Mouse (Mus musculus) MEL (cell line): ENCODE measurements around the gene Ap3m1. TPM values are rescaled to one million over a fixed set of nuclear protein-coding genes. Genes with fewer than 3 reads are reported as not detected.

Experiments
- DNase-seq: peaks from one replicate; pipeline ENCODE4 v3.0.0; 2011; ENCODE audit warnings: low read depth, low spot score
- H3K27ac ChIP-seq: 2 replicates; pipeline ENCODE4 v1.5.1; 2012; ENCODE audit warnings: low read depth, mild to moderate bottlenecking, control low read depth, low read length, moderate library complexity; ENCODE audit not compliant: control insufficient read depth
- H3K27me3 ChIP-seq, 2 experiments: fragments of 150-350 bp in 1 of 2; sonication (generic) in 1 of 2; 2 replicates each; pipeline ENCODE4 v1.6.1; 2012; ENCODE audit warnings: low read length in 2 of 2, mild to moderate bottlenecking in 2 of 2, improper control_type of control experiment in 1 of 2, moderate library complexity in 1 of 2; ENCODE audit not compliant: insufficient read depth in 2 of 2, control insufficient read depth in 1 of 2
- H3K36me3 ChIP-seq, 2 experiments: 2 replicates each; pipeline ENCODE4 v1.6.1; 2012 to 2014; ENCODE audit warnings: low read length in 2 of 2, improper control_type of control experiment in 1 of 2, inconsistent platforms in 1 of 2, mild to moderate bottlenecking in 1 of 2; ENCODE audit not compliant: insufficient read depth in 2 of 2, control insufficient read depth in 1 of 2
- H3K4me1 ChIP-seq, 2 experiments: fragments of 150-350 bp in 1 of 2; sonication (generic) in 1 of 2; 2 replicates each; pipeline ENCODE4 v1.6.1; 2012; ENCODE audit warnings: low read length in 2 of 2, improper control_type of control experiment in 1 of 2, mild to moderate bottlenecking in 1 of 2; ENCODE audit not compliant: insufficient read depth in 2 of 2, control insufficient read depth in 1 of 2
- H3K4me3 ChIP-seq, 2 experiments: fragments of 150-350 bp in 1 of 2; sonication (generic) in 1 of 2; 2 replicates each; pipeline ENCODE4 v1.5.1; 2012; ENCODE audit warnings: low read depth in 2 of 2, low read length in 2 of 2, mild to moderate bottlenecking in 2 of 2, moderate library complexity in 2 of 2, control low read depth in 1 of 2, improper control_type of control experiment in 1 of 2; ENCODE audit not compliant: control insufficient read depth in 1 of 2, insufficient read depth in 1 of 2
- H3K79me2 ChIP-seq: 2 replicates; pipeline ENCODE4 v1.6.1; 2012; ENCODE audit warnings: mild to moderate bottlenecking, low read length, moderate library complexity; ENCODE audit not compliant: control insufficient read depth, poor library complexity, insufficient read depth
- H3K9ac ChIP-seq: 2 replicates; pipeline ENCODE4 v1.6.1; 2012; ENCODE audit warnings: low read depth, mild to moderate bottlenecking, control low read depth, low read length, moderate library complexity; ENCODE audit not compliant: control insufficient read depth, poor library complexity, severe bottlenecking
- H3K9me3 ChIP-seq: fragments of 150-350 bp; sonication (generic); replicated peaks from 2 replicates; pipeline ENCODE4 v1.6.1; 2012; ENCODE audit warnings: mild to moderate bottlenecking, low read length, improper control_type of control experiment, moderate library complexity; ENCODE audit not compliant: insufficient read depth
- CHD2 ChIP-seq: IDR thresholded peaks from 2 replicates; pipeline ENCODE4 v1.6.1; 2011; ENCODE audit warnings: low read length, improper control_type of control experiment
- E2F4 ChIP-seq: IDR thresholded peaks from 2 replicates; pipeline ENCODE4 v1.6.1; 2011; ENCODE audit warnings: low read depth, low read length, improper control_type of control experiment, borderline replicate concordance
- ETS1 ChIP-seq: IDR thresholded peaks from 2 replicates; pipeline ENCODE4 v1.6.1; 2012; ENCODE audit warnings: low read depth, mild to moderate bottlenecking, inconsistent platforms, low read length, improper control_type of control experiment, moderate library complexity
- GABPA ChIP-seq: IDR thresholded peaks from 2 replicates; pipeline ENCODE4 v1.6.1; 2012; ENCODE audit warnings: low read depth, mild to moderate bottlenecking, inconsistent platforms, low read length, improper control_type of control experiment, moderate library complexity
- MYB ChIP-seq: IDR thresholded peaks from 2 replicates; pipeline ENCODE4 v1.6.1; 2011; ENCODE audit warnings: mild to moderate bottlenecking, low read depth, low read length, improper control_type of control experiment
- MYC ChIP-seq: IDR thresholded peaks from 2 replicates; pipeline ENCODE4 v1.6.1; 2011; ENCODE audit warnings: low read depth, mild to moderate bottlenecking, low read length, improper control_type of control experiment, moderate library complexity
- NELFE ChIP-seq: IDR thresholded peaks from 2 replicates; pipeline ENCODE4 v1.6.1; 2011; ENCODE audit warnings: low read depth, low read length, improper control_type of control experiment
- NRF1 ChIP-seq: IDR thresholded peaks from 2 replicates; pipeline ENCODE4 v1.6.1; 2014; ENCODE audit warnings: low read depth, mild to moderate bottlenecking, inconsistent platforms, low read length, improper control_type of control experiment, moderate library complexity; ENCODE audit not compliant: poor library complexity, insufficient read depth, severe bottlenecking
- POLR2AphosphoS5 ChIP-seq: IDR thresholded peaks from 2 replicates; pipeline ENCODE4 v1.6.1; 2012; ENCODE audit warnings: low read depth, borderline replicate concordance, mild to moderate bottlenecking, inconsistent platforms, low read length, moderate library complexity, mixed read lengths
- RAD21 ChIP-seq: IDR thresholded peaks from 2 replicates; pipeline ENCODE4 v1.6.1; 2011; ENCODE audit warnings: mild to moderate bottlenecking, low read depth, low read length, improper control_type of control experiment
- RCOR1 ChIP-seq: IDR thresholded peaks from 2 replicates; pipeline ENCODE4 v1.6.1; 2012; ENCODE audit warnings: low read depth, mild to moderate bottlenecking, inconsistent platforms, low read length, improper control_type of control experiment
- TAL1 ChIP-seq: IDR thresholded peaks from 2 replicates; pipeline ENCODE4 v1.6.1; 2012; ENCODE audit warnings: mild to moderate bottlenecking, inconsistent platforms, low read length, moderate library complexity, mixed read lengths
- UBTF ChIP-seq: IDR thresholded peaks from 2 replicates; pipeline ENCODE4 v1.6.1; 2012; ENCODE audit warnings: low read depth, mild to moderate bottlenecking, inconsistent platforms, low read length, improper control_type of control experiment, moderate library complexity, borderline replicate concordance; ENCODE audit not compliant: insufficient read depth
- ZKSCAN1 ChIP-seq: IDR thresholded peaks from 2 replicates; pipeline ENCODE4 v1.6.1; 2012; ENCODE audit warnings: low read depth, mild to moderate bottlenecking, inconsistent platforms, low read length, improper control_type of control experiment, moderate library complexity
- ZMIZ1 ChIP-seq: IDR thresholded peaks from 2 replicates; pipeline ENCODE4 v1.6.1; 2012; ENCODE audit warnings: low read depth, mild to moderate bottlenecking, inconsistent platforms, low read length, improper control_type of control experiment, moderate library complexity
- ZNF384 ChIP-seq: IDR thresholded peaks from 2 replicates; pipeline ENCODE4 v1.6.1; 2012; ENCODE audit warnings: low read depth, mild to moderate bottlenecking, inconsistent platforms, low read length, improper control_type of control experiment
- polyA plus RNA-seq, 2 experiments: library from polyadenylated mRNA; stranded (reverse) in 1 of 2; unstranded in 1 of 2; fragments of >175 nt in 1 of 2; fragments of >200 nt in 1 of 2; gene quantifications; 2 replicates each; pipeline versions ENCODE4 v1.2.1 to v1.2.4; 2012; ENCODE audit warnings: low replicate concordance in 2 of 2, low read depth in 1 of 2; ENCODE audit not compliant: insufficient read length in 2 of 2, insufficient read depth in 1 of 2, missing spikeins in 1 of 2
- total RNA-seq: library from RNA; depleted of rRNA; stranded (reverse); fragments of 300-350 nt; gene quantifications from 2 replicates; pipeline ENCODE4 v1.2.3, GENCODE M21; 2012

Gene Ap3m1
- total and polyA plus RNA-seq, 3 experiments: 31.8 to 47.4 TPM; not detected in 1

GRCm38 (mm10) chr14:20997548-20997947, 54.8 kb downstream of the Ap3m1 start:
- DNase-seq: no peak
- H3K9ac ChIP-seq: no peak overlapping the region
- TF ChIP-seq UBTF (no peak), RAD21 (no peak), NELFE (no peak), E2F4 (no peak), GABPA (no peak), MYB (no peak), ZNF384 (no peak)
- no peaks in the 10 kb centered on the region for H3K79me2 ChIP-seq
- no peaks in the 10 kb centered on the region for H3K9me3 ChIP-seq
- H3K4me3 ChIP-seq: no peak overlapping the region
- no peaks in the 10 kb centered on the region for H3K27me3 ChIP-seq
- H3K36me3 ChIP-seq: peaks cover 0 to 10% of the 10 kb centered on the region in 2 experiments; a peak in 2 of 4 replicates
- H3K4me1 ChIP-seq: peaks cover 4 to 8% of the 10 kb centered on the region in 2 experiments; a peak in 3 of 4 replicates
- no peak overlapping the region for H3K27ac ChIP-seq

GRCm38 (mm10) chr14:20996361-20996760, 55.9 kb downstream of the Ap3m1 start:
- H3K9me3 ChIP-seq: no peaks in the 10 kb centered on the region
- H3K9ac ChIP-seq: no peak overlapping the region
- no peak overlapping the region for H3K4me3 ChIP-seq
- peaks cover 0 to 10% of the 10 kb centered on the region in 2 experiments; a peak in 3 of 4 replicates for H3K36me3 ChIP-seq
- no peaks in the 10 kb centered on the region for H3K27me3 ChIP-seq
- no peak for DNase-seq
- no peak for TF ChIP-seq ZMIZ1
- no peak for TF ChIP-seq NRF1
- TF ChIP-seq POLR2AphosphoS5: no peak
- no peak for TF ChIP-seq NELFE
- no peak for TF ChIP-seq ETS1
- no peak for TF ChIP-seq TAL1
- TF ChIP-seq MYC: no peak
- no peak for TF ChIP-seq ZKSCAN1
- no peak for TF ChIP-seq RCOR1
- TF ChIP-seq CHD2: no peak
- no peaks in the 10 kb centered on the region for H3K79me2 ChIP-seq
- no peak overlapping the region for H3K27ac ChIP-seq
- H3K4me1 ChIP-seq: peaks cover 4 to 8% of the 10 kb centered on the region in 2 experiments; a peak in 3 of 4 replicates
